Mouse (Mus musculus) neural tube, postnatal 0 days (tissue): Measurements from ENCODE around the gene Uck2. TPM values are rescaled to one million over a fixed set of nuclear protein-coding genes. Genes with fewer than 3 reads are reported as not detected.

Source experiments
- microRNA-seq: library from miRNA; unstranded; fragments of <30 nt; microRNA quantifications from one replicate; pipeline ENCODE4, GENCODE M21; 2016
- polyA plus RNA-seq: library from polyadenylated mRNA; unstranded; fragments of >200 nt; fragmentation: Nextera tagmentation; extraction: Ambion mirVana; gene quantifications from 2 replicates; pipeline ENCODE4 v1.2.1, GENCODE M21; 2015

Gene Uck2
- 35.1 and 36.2 TPM in 2 replicates for polyA plus RNA-seq

GRCm38 (mm10) chr1:167285320-167285355 is at the start of gene Uck2:
Gene Uck2 (minus strand): TSS chr1:167285320.

GRCm38 (mm10) chr1:167308261-167309054 is 23.3 kb upstream of the Uck2 start, which contains the start of gene Tmco1:
Gene Tmco1 (plus strand): TSS chr1:167308378.

Small RNA genes lying within 50 kb of the gene (microRNA-seq; reads per million reads assigned to microRNA genes)
- gene Mir6347, result not detected

Other genes starting within 250 kb of the Uck2 start
- gene Tmco1, start 23.1 kb upstream of the Uck2 start, polyA plus RNA-seq, result 71.6 and 72.8 TPM in 2 replicates
- gene Aldh9a1, start 64.7 kb upstream of the Uck2 start, polyA plus RNA-seq, result 39.8 and 40.3 TPM in 2 replicates
- gene Mgst3, start 108.5 kb upstream of the Uck2 start, polyA plus RNA-seq, result 350 and 366 TPM in 2 replicates
- 0.41 and 0.53 TPM in 2 replicates for gene Lrrc52, start 181.5 kb upstream of the Uck2 start, polyA plus RNA-seq